Mouse (Mus musculus) adrenal gland, adult 8-10 months (tissue): ENCODE results near the gene Tmbim1. TPM values are rescaled to one million over a fixed set of nuclear protein-coding genes. Genes with fewer than 3 reads are reported as not detected.
"Not testable (repeated sequence)": the region's sequence is repeated elsewhere in the genome, so short reads cannot be mapped to it uniquely, and the experiment has no call there.

Experiments used
- DNase-seq: peaks from one replicate; pipeline ENCODE4 v3.0.0; 2022
- total RNA-seq, 4 experiments: library from RNA; stranded (reverse); gene quantifications; 2 replicates each; pipeline ENCODE4 v1.2.4; 2022

Gene Tmbim1
- total RNA-seq, 4 experiments from 2014 or later: 123 to 136 (median 131) TPM

- DNase-seq: no peak
Measured at GRCm38 (mm10) chr1:74294733-74295455, 10.5 kb downstream of the Tmbim1 start.

- no peak for DNase-seq
Measured at GRCm38 (mm10) chr1:74294090-74294643, 11.3 kb downstream of the Tmbim1 start.

- no peak for DNase-seq
Measured at GRCm38 (mm10) chr1:74293306-74293960, 12.0 kb downstream of the Tmbim1 start.

GRCm38 (mm10) chr1:74292331-74293020 lies 12.9 kb downstream of the Tmbim1 start:
- DNase-seq: no peak

- no peak for DNase-seq
Measured at GRCm38 (mm10) chr1:74290141-74290540, 15.3 kb downstream of the Tmbim1 start.

GRCm38 (mm10) chr1:74289740-74290139 lies 15.7 kb downstream of the Tmbim1 start:
- DNase-seq: no peak

- no peak for DNase-seq
Measured at GRCm38 (mm10) chr1:74289248-74289647, 16.2 kb downstream of the Tmbim1 start.

- DNase-seq: no peak
Measured at GRCm38 (mm10) chr1:74288327-74288726, 17.1 kb downstream of the Tmbim1 start.

- not testable (repeated sequence) for DNase-seq
Measured at GRCm38 (mm10) chr1:74286869-74287607, 18.4 kb downstream of the Tmbim1 start.

GRCm38 (mm10) chr1:74285212-74286010 lies 20.0 kb downstream of the Tmbim1 start:
- DNase-seq: no peak

- DNase-seq: peak; percentile 100
Measured at GRCm38 (mm10) chr1:74284543-74285160, 20.8 kb downstream of the Tmbim1 start, which contains the start of the genes Aamp and Pnkd. Gene Aamp, minus strand, starts transcription at chr1:74284738. Gene Pnkd, plus strand, starts transcription at chr1:74284930.

GRCm38 (mm10) chr1:74283686-74284463 lies 21.5 kb downstream of the Tmbim1 start:
- peak; percentile 74 for DNase-seq

GRCm38 (mm10) chr1:74282896-74283625 lies 22.4 kb downstream of the Tmbim1 start:
- no peak for DNase-seq

- no peak for DNase-seq
Measured at GRCm38 (mm10) chr1:74281886-74282285, 23.5 kb downstream of the Tmbim1 start.

GRCm38 (mm10) chr1:74281372-74281771 lies 24.1 kb downstream of the Tmbim1 start:
- no peak for DNase-seq

- no peak for DNase-seq
Measured at GRCm38 (mm10) chr1:74280591-74281325, 24.7 kb downstream of the Tmbim1 start.

- no peak for DNase-seq
Measured at GRCm38 (mm10) chr1:74278988-74279387, 26.4 kb downstream of the Tmbim1 start.

- no peak for DNase-seq
Measured at GRCm38 (mm10) chr1:74278538-74278937, 26.9 kb downstream of the Tmbim1 start, which contains the start of gene Gpbar1. Gene Gpbar1, plus strand, starts transcription at chr1:74278550.
